Mouse (Mus musculus): Measurements from ENCODE around the gene Fam90a1b. TPM values are rescaled to one million over a fixed set of nuclear protein-coding genes. Genes with fewer than 3 reads are reported as not detected.

Gene Fam90a1b
- not detected in 2 replicates for total RNA-seq (2023)

GRCm38 (mm10) chrX:94366670-94367241, at the start of gene Fam90a1b, which contains the start of gene Apoo:
Gene Fam90a1b (minus strand): TSS chrX:94366777.
Gene Apoo (plus strand): TSS chrX:94367117.

Other genes starting within 250 kb of the Fam90a1b start
- 37.5 and 55.2 TPM in 2 replicates for gene Zfx, start 243.1 kb downstream of the Fam90a1b start, total RNA-seq (2023)
- gene Eif2s3x, start 153.9 kb downstream of the Fam90a1b start, total RNA-seq (2023): 53.5 and 56.0 TPM in 2 replicates
- 8.0 and 15.1 TPM in 2 replicates for gene Klhl15, start 132.2 kb downstream of the Fam90a1b start, total RNA-seq (2023)
- 2.5 and 5.1 TPM in 2 replicates for gene Apoo, start 340 bp upstream of the Fam90a1b start, total RNA-seq (2023)
- 0.79 and 1.7 TPM in 2 replicates for gene Maged1, start 175.4 kb upstream of the Fam90a1b start, total RNA-seq (2023)